Mouse (Mus musculus) kidney, adult 9 months (tissue): ENCODE results near the gene Ubash3a.

Experiments used
- DNase-seq: peaks from one replicate; pipeline ENCODE4 v3.0.0; 2022

Gene Ubash3a

DNA sequence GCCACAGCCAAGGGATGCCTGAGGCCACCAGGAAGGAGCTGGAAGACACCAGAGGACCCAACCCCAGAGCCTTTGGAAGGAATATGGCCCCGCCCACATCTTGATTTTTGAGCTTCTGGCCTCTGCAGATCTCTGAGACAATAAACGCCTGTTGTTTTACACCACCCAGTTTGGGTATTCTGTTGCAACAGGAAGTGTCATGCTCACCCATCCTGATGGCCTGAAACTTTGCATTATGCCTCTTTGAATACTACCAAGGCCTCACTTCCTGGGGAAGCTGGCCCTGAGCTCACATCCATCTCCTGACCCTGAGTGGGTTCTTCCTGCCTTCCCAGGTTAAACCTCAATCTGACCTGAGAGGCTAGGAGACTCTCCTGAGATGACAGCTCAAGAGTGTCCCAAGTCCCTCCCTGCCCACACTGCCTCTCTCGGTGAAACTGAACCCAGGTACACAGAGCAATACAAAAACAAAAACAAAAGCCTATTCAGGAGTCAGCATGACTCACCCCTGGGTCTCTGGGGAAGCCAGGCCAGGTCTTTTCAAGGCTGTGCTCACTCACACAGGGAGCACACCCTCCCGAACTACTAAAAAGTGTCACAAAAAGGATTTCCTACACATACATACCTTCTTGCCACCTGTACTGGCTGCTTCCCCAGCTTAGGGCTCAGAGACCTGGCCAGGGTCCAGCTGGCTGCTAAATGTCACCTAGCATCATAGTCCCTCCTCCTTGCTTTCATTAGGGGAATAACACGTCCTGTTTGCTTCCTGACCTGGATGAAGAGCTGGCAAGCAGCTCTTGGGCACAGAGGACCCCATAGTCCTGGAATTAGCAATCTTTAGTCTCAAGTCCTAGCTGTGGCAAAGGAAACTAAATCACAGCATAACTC is 8.6 kb downstream of the Ubash3a start:
- DNase-seq = peak; percentile 19

DNA sequence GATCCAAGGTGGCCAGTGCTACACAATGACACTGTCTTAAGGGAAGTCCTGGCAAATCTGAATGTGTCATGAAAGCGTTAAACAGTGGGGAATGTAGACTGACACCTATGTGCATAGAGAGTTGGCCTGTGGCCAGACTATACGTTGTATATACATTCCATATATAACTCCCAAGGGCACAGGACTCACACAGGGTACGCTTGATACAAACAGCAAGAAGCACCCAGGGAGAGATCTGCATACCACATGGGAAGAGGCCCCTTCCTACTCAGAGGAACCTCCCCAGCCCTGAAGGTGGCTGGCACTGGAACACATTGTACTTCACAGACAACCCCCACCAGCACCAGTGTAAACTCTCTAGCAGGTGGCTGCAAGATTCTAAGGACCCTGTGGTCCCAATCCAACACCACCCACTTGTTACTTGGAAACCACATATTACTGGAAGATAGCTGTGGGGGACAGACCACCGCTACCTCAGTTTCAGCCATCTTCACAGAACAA is 15.2 kb downstream of the Ubash3a start:
- DNase-seq = no peak

GRCm38 (mm10) chr17:31223835-31224234 is 16.2 kb downstream of the Ubash3a start:
- no peak for DNase-seq

DNA sequence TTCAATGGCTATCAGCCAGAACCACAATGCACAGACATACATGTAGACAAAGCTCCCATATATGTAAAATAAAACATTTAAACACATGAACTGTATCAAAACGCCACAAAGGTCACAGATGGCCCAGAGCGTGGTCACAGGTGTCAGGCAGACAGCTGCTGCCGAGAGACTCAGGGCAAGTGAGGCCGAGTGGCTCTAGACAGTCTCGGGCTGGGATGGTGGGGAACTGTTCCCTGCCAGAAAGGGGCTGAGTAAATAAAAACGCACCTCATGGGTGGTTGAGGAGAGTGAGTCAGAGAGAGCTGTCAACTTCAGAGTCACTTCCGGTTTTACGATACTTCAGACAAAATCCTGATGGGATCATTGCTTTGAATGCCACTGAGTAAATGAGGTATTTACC is 16.9 kb downstream of the Ubash3a start:
- no peak for DNase-seq

- no peak for DNase-seq
Observed at GRCm38 (mm10) chr17:31226368-31226767, 18.7 kb downstream of the Ubash3a start.

DNA sequence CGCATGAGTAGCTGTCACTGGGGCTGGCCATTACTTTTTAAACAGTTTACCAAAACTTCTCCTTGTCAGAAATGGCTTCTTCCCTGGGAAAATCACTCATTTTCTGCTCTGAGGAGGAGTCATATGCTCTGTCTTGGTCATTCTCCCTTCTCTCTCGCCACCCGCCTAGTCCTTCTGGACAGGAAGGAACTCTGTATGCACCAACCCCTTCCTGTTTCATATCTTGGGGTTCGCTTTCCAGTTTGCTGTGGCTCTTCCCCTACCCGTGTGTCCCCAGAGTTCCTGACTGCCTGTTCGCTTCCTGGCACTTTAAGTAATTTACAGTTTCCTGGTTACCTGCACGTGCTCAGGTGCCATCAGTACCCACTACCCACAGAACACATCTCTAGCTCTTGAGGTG is 19.3 kb downstream of the Ubash3a start:
- DNase-seq = no peak

- no peak for DNase-seq
Observed at GRCm38 (mm10) chr17:31231780-31232179, 24.1 kb downstream of the Ubash3a start.

DNA sequence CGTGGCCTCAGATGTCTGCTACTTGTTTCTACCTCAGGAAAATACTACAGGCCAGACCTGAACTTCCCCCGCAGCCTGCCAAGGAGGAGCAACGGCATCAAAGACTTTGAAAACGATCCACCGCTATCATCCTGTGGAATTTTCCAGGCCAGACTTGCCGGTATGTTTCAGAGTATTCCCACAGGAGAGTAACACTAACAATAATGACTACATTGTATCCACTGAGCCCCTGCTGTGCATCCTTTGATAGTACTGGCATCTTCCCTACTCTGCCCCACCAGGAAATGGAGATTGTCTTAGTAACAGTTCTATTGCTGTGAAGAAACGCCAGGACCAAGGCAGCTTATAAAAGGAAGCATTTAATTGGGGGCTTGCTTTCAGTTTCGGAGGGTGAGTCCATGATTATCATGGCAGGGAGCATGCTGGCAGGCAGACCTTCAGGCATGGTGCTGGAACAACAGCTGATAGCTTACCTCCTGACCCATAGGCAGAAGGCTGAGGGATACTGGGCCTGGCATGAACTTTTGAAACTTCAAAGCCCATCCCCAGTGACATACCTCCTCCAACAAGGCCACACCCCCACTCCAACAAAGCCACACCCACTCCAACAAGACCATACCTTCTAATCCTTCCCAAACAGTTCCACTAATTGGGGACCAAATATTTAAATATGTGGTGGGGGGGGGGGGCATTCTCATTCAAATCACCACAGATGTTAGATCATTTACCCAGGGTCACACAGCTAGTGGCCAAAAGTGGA is 24.8 kb downstream of the Ubash3a start:
- no peak for DNase-seq

DNA sequence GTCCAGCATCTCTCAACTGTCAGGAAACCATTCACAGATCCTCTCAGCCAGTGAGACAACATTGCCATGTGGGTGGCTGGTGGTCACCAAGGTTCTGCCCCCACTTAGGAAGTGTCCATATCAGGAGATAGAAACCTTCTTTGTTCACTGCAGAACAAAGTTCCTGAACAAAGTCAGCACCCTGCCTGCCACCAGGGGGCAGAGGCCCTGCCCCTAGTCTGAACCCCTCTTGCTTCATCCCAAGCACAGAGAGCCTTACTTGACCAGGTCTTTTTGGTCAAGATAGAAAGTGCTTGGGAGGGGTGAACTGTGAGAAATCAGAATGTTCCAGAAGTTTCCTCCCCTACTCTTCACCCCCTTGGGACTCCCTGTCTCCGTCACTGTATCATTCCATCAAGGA is 28.2 kb downstream of the Ubash3a start:
- no peak for DNase-seq

DNA sequence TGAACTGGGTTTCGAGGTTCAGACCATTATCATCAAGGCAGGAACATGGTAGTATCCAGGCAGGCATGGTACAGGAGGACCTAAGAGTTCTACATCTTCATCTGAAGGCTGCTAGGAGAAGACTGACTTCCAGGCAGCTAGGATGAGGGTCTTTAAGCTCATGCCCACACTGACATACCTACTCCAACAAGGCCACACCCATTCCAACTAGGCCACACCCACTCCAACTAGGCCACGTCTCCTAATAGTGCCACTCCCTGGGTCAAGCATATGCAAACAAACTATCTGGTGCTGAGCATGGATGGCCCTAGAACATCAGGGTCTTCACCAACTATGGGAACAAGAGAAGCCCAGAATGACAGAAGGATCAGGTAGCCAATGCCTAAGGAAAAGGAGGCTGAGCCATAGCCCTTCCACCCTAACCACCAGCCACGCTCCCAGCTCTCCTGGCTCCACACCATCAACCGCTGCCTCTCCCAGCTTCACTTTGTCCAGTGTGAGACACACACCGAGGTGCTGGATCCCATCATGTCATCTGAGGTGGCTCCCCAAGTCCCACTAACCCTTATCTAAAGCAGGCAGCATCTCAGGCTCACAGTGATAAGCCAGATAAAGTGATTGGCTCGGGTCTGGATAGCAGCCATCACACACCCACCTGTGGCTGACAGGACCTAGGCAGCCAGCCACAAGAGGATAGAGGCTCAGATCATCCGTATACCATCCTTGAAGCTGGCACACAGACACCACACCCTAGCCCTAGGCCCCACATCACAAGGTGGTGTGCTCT is 30.8 kb downstream of the Ubash3a start:
- no peak for DNase-seq

- DNase-seq = no peak
Observed at GRCm38 (mm10) chr17:31241156-31241555, 33.5 kb downstream of the Ubash3a start.

- DNase-seq = no peak
Observed at GRCm38 (mm10) chr17:31242764-31243163, 35.1 kb downstream of the Ubash3a start.

- no peak for DNase-seq
Observed at GRCm38 (mm10) chr17:31245321-31245720, 37.6 kb downstream of the Ubash3a start.

GRCm38 (mm10) chr17:31247144-31247543 is 39.5 kb downstream of the Ubash3a start:
- DNase-seq = no peak

DNA sequence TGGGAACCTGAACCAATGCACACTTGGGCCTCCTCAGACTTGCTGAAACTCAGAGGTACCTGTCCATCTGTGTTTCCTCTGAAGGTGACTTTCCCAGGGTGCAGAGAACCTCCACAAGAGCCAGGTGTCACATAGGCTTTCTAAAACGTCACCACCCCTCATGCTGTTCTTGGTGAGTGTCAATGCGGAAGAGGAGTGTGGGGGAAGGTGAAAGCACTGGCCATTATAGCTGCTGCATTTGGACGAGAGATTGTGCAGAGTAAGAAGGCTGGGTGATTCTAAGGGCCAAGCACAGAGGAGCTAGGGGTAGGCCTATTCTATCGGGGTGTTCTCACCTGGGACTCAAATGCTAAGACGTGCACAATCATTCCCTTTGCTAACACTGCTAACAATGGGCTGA is 46.3 kb downstream of the Ubash3a start:
- DNase-seq = no peak

DNA sequence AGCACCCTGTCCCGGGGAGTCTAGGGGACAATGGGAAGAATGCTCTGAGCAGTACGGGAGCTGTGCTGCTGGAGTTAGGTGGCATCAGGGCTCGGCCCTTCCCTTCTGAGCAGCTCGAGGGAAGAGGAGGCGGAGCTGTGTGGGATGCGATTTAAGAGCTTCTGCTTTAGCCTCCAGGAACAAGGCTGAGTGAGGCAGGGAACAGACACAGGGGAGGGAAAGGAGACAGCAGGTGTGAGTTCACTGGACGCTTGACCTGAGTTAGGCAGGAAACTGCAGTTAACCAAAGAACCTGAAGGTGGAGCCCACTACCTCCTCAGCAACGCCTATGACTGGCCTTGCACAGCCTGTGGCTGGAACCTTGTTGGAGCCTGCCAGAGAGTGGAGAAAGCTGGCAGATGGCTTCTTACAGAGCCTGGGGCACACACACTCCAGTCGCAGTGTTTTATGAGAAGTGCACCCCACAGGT is 46.8 kb downstream of the Ubash3a start:
- peak; percentile 90 for DNase-seq

DNA sequence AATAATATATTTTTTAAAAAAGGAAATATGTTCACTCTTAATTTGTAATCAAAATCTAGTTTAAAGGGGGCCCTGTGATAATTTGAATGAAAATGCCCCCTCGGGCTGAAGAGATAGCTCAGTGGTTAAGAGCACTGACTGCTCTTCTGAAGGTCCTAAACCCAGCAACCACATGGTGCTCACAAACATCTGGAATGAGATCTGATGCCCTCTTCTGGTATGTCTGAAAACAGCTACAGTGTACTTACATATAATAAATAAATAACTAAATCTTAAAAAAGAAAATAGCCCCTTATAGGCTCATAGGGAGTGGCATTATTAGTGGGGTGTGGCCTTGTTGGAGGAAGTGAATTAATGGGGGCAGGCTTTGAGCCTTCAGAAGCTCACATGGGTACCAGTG is 49.5 kb downstream of the Ubash3a start:
- DNase-seq = no peak

DNA sequence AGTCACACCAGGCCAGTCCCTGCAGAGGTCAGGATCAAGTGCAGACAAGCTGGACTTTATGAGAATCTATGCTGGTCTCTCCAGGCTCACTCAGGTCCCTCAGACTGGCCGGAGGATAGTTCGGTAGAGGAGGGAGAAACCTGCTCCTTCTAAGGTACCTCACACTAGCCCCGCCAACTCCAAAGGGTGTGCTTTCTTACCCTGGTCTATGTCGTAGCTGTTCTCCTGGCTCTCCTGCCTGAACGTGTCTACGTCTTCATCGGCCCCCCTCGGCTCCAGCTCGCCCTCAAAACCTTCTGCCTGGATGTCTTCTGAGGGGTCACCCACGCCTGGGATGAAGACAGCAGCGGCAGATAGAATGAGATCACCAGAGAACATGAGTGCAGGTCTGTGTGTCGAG is 50.2 kb downstream of the Ubash3a start:
- DNase-seq = no peak

DNA sequence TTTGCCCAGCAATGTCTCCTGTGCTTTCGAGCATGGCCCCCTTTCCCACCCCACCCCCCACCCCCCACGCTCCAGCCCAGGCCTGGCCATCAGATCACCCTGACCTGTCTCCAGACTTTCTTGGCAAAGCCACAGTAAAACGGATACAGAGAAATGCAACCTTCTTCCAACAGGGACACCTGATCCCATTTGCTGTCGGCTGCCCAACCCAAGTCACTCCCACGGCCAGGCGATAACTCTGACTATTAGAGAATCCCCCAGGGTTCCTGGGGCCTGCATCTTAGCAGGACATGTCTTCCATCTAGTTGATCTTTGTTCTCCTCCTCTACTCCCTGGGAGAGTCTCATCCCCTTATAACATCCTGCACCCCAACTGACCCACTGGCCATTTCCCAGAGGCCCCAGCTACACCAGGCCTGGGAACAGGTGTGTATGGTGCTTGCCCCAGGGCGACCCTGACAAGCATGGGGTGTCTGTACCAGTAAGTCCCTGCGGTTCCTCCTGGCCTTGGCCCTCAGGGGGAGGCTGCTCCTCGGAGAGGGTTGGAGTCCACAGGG is 50.7 kb downstream of the Ubash3a start:
- no peak for DNase-seq

DNA sequence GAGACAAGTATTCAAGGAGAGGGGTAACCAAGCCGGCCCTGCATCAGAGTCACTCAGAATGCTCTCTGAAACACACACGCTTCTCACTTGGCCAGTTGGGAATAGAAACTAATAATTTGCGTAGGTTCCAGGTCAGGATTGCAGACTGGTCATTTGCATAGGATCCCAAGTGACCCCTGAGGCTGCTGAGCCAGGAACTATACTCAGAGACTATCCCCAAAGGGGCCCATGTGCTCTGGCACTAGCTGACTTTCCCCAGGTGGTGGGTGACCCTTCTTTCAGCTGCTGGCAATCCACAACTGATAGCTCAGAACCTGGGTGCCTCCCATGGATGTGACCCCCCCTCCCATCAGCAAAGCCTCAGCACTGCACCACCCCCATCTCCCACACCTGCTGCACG is 51.5 kb downstream of the Ubash3a start:
- no peak for DNase-seq

- no peak for DNase-seq
Observed at GRCm38 (mm10) chr17:31259825-31260224, 52.2 kb downstream of the Ubash3a start.

DNA sequence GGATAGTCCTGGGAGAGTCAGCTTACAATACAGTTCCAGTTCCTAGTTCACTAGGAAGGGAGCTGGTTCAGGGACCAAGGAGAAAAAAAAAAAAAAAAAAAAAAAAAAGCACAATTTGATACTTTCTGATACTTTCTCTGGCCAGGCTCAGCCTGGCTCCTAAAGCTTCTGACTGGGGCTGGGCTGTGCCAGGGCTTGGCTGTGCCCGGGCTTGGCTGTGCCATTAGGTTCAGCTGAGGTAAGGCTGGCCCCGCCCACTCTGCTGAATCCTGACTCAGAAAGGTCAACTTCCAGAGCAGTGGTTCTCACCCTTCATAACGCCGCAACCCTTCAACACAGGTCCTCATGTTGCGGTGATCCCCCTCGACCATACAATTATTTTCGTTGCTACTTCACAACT is 52.8 kb downstream of the Ubash3a start:
- peak; percentile 94 for DNase-seq

DNA sequence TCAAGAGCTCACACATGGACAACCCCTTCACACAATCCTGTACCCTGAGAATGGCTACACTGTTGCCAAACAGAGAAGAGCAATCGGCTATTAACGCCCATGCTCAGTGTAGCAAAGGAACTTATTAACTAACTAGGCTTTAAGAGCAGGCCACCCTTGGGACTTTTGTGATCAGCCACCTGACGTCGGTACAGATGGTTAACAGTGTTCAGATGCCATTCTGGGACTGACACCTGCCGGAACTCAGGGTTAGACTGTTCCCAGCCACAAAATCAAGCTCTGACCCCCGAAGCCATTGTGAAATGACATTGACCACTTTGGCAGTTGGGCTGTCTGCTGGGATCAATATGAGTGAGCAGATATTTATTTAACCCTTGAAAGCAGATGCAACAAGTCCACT is 53.7 kb downstream of the Ubash3a start:
- DNase-seq = peak; percentile 70
